Comparison of ENCODE assay signal across 26 mouse cellular contexts in genomic region chr6:114647011-114647410, GRCm38 (mm10).
"Had no signal": no experiment of that assay in that cellular context is flagged by ENCODE, and none has a peak within 500 bp of the region (broad histone marks: within the 10 kb centered on the region; RNA-seq: fewer than 3 reads in every experiment).

No protein-coding gene starts in this region.

- H3K27me3 ChIP-seq: heart, embryonic 12.5 days; hindbrain, embryonic 12.5 days; intestine, embryonic 15.5 days; limb, embryonic 13.5 days; limb, embryonic 15.5 days; liver, embryonic 13.5 days; liver, embryonic 15.5 days had no signal

- H3K9me3 ChIP-seq: heart, embryonic 10.5 days; heart, embryonic 12.5 days; hindbrain, embryonic 10.5 days; hindbrain, embryonic 12.5 days; intestine, embryonic 15.5 days; limb, embryonic 13.5 days; limb, embryonic 15.5 days; liver, embryonic 13.5 days; liver, embryonic 15.5 days had no signal

- H3K4me2 ChIP-seq: heart, embryonic 12.5 days; hindbrain, embryonic 12.5 days; hindbrain, embryonic 14.5 days; intestine, embryonic 15.5 days; limb, embryonic 13.5 days; limb, embryonic 15.5 days; liver, embryonic 11.5 days; liver, embryonic 13.5 days; liver, embryonic 15.5 days had no signal

- ATAC-seq: forebrain, embryonic 16.5 days; hindbrain, embryonic 16.5 days; inflammation-experienced regulatory T-cells, adult 6 months; intestine, embryonic 15.5 days; intestine, postnatal 0 days had no signal

- H3K27ac ChIP-seq: gastrocnemius, adult 2 months; heart, embryonic 10.5 days; hindbrain, embryonic 10.5 days; hindbrain, embryonic 12.5 days; hindbrain, embryonic 14.5 days; intestine, embryonic 15.5 days; layer of hippocampus, adult 2 months; limb, embryonic 13.5 days; limb, embryonic 15.5 days; liver, embryonic 13.5 days; liver, embryonic 15.5 days had no signal

- DNase-seq: gastrocnemius, adult 2 months; gastrocnemius, postnatal 10 days; gastrocnemius, postnatal 25 days; heart, postnatal 10 days; heart, postnatal 36 days; kidney, adult 18-20 months; kidney, postnatal 10 days; kidney, postnatal 25 days; kidney, postnatal 4 days; left cerebral cortex, postnatal 4 days; liver, embryonic 13.5 days had no signal

- H3K9ac ChIP-seq: heart, embryonic 12.5 days; hindbrain, embryonic 12.5 days; hindbrain, embryonic 14.5 days; intestine, embryonic 15.5 days; limb, embryonic 13.5 days; limb, embryonic 15.5 days; liver, embryonic 13.5 days; liver, embryonic 15.5 days had no signal

- H3K36me3 ChIP-seq: heart, embryonic 10.5 days; heart, embryonic 12.5 days; hindbrain, embryonic 10.5 days; hindbrain, embryonic 12.5 days; intestine, embryonic 15.5 days; limb, embryonic 13.5 days; limb, embryonic 15.5 days; liver, embryonic 13.5 days; liver, embryonic 15.5 days had no signal

- H3K4me3 ChIP-seq: gastrocnemius, adult 2 months; heart, embryonic 10.5 days; heart, embryonic 12.5 days; hindbrain, embryonic 10.5 days; hindbrain, embryonic 12.5 days; intestine, embryonic 15.5 days; layer of hippocampus, adult 2 months; limb, embryonic 13.5 days; limb, embryonic 15.5 days; liver, embryonic 13.5 days; liver, embryonic 15.5 days had no signal
